Mouse (Mus musculus) heart, embryonic 11.5 days (tissue): Measurements from ENCODE around the gene Odf4. TPM values are rescaled to one million over a fixed set of nuclear protein-coding genes. Genes with fewer than 3 reads are reported as not detected.
"Not testable (repeated sequence)": the region's sequence is repeated elsewhere in the genome, so short reads cannot be mapped to it uniquely, and the experiment has no call there.

Experiments used
- ATAC-seq: fragments of 200-750 bp; cut with Nextera tagmentation; replicated peaks from 2 replicates; pipeline ENCODE4 v1.8.0; 2017; ENCODE audit warnings: moderate library complexity; ENCODE audit not compliant: insufficient number of reproducible peaks, low FRiP score, low TSS enrichment
- H3K27ac ChIP-seq: fragments of 300-500 bp; sonication (generic); 2 replicates; pipeline ENCODE4 v1.5.1; 2014; ENCODE audit warnings: mild to moderate bottlenecking, low read depth, low read length
- H3K27me3 ChIP-seq: fragments of 300-500 bp; sonication (generic); 2 replicates; pipeline ENCODE4 v1.6.1; 2014; ENCODE audit warnings: mild to moderate bottlenecking, low read length, mixed read lengths; ENCODE audit not compliant: control insufficient read depth, insufficient read depth
- H3K36me3 ChIP-seq: fragments of 300-500 bp; sonication (generic); 2 replicates; pipeline ENCODE4 v1.6.1; 2014; ENCODE audit warnings: mild to moderate bottlenecking, low read length, moderate library complexity, mixed read lengths; ENCODE audit not compliant: control insufficient read depth, insufficient read depth
- H3K4me1 ChIP-seq: fragments of 300-500 bp; sonication (generic); 2 replicates; pipeline ENCODE4 v1.6.1; 2014; ENCODE audit warnings: low read length; ENCODE audit not compliant: control insufficient read depth, insufficient read depth
- H3K4me2 ChIP-seq: fragments of 300-500 bp; sonication (generic); 2 replicates; pipeline ENCODE4 v1.6.1; 2014; ENCODE audit warnings: mild to moderate bottlenecking, moderate library complexity
- H3K4me3 ChIP-seq: fragments of 300-500 bp; sonication (generic); 2 replicates; pipeline ENCODE4 v1.5.1; 2014; ENCODE audit warnings: low read depth, low read length
- H3K9ac ChIP-seq: fragments of 300-500 bp; sonication (generic); 2 replicates; pipeline ENCODE4 v1.6.1; 2014; ENCODE audit warnings: mild to moderate bottlenecking, low read depth, low read length, moderate library complexity
- H3K9me3 ChIP-seq: fragments of 300-500 bp; sonication (generic); replicated peaks from 2 replicates; pipeline ENCODE4 v1.6.1; 2016; ENCODE audit warnings: low read length; ENCODE audit not compliant: control insufficient read depth
- WGBS: fragments of 180-500 bp; shearing (Covaris S2); extraction: QIAGEN DNeasy Blood & Tissue Kit; methylation state at CpG from one replicate; pipeline ENCODE4 v1.1.7; 2014; ENCODE audit not compliant: insufficient replicate concordance; 5-methylcytosine and 5-hydroxymethylcytosine counted together
- polyA plus RNA-seq: library from polyadenylated mRNA; unstranded; fragments of >200 nt; fragmentation: Nextera tagmentation; extraction: Ambion mirVana; gene quantifications from 2 replicates; pipeline ENCODE4 v1.2.1, GENCODE M21; 2014

The Odf4 gene
- polyA plus RNA-seq, 1 experiment from 2014 or later, result not detected

- Histone ChIP-seq H3K36me3 (no peaks in the 10 kb centered on the region), H3K4me3 (no peak overlapping the region), H3K4me1 (peaks cover 6% of the 10 kb centered on the region; the same call in 1 of the 2 replicates), H3K4me2 (no peak overlapping the region), H3K9me3 (no peaks in the 10 kb centered on the region), H3K27me3 (0 out of 2 replicates have a peak, but pooled peaks cover 2% of the 10 kb centered on the region), H3K27ac (no peak overlapping the region), H3K9ac (no peak overlapping the region)
- no peak for ATAC-seq
- WGBS, result 71% methylated on average over 1 of the region's 1 CpGs
These were observed 39.7 kb upstream of the Odf4 start for GRCm38 (mm10) chr11:68966554-68966953.

GRCm38 (mm10) chr11:68965845-68966244 is 39.0 kb upstream of the Odf4 start:
- Histone ChIP-seq H3K9me3 (no peaks in the 10 kb centered on the region), H3K27ac (no peak overlapping the region), H3K36me3 (no peaks in the 10 kb centered on the region), H3K27me3 (0 out of 2 replicates have a peak, but pooled peaks cover 2% of the 10 kb centered on the region), H3K4me2 (no peak overlapping the region), H3K9ac (no peak overlapping the region), H3K4me3 (no peak overlapping the region), H3K4me1 (peaks cover 3% of the 10 kb centered on the region; the same call in 1 of the 2 replicates)
- WGBS, result 30% methylated on average over 3 of the region's 3 CpGs
- no peak for ATAC-seq

DNA sequence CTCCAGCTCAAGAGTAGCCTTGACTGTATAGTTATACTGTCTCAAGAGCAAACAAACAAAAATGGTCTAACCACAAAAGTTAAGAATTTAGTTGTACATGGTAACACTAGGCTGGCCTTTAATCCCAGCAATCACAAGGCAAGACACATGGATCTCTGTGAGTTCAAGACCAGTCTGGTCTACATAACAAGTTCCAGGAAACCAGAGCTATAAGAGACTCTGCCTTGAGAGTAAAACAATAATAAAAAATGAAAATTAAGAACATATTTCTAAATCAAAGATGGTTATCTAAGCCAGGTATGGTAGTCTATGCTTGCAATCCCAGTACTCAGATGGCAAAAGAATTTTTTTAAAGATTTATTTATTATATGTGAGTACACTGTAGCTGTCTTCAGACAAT is 38.2 kb upstream of the Odf4 start:
- H3K9me3 ChIP-seq, result no peaks in the 10 kb centered on the region
- H3K36me3 ChIP-seq, result no peaks in the 10 kb centered on the region
- H3K4me1 ChIP-seq, result peaks cover 3% of the 10 kb centered on the region; the same call in 1 of the 2 replicates
- no peak for ATAC-seq
- H3K4me3 ChIP-seq, result no peak overlapping the region
- no peak overlapping the region for H3K9ac ChIP-seq
- H3K27ac ChIP-seq, result no peak overlapping the region
- 0 out of 2 replicates have a peak, but pooled peaks cover 2% of the 10 kb centered on the region for H3K27me3 ChIP-seq
- H3K4me2 ChIP-seq, result no peak overlapping the region

GRCm38 (mm10) chr11:68963405-68963804 is 36.5 kb upstream of the Odf4 start:
- H3K9me3 ChIP-seq, result no peaks in the 10 kb centered on the region
- no peaks in the 10 kb centered on the region for H3K36me3 ChIP-seq
- H3K4me2 ChIP-seq, result no peak overlapping the region
- no peak overlapping the region for H3K27ac ChIP-seq
- 67% methylated on average over 2 of the region's 2 CpGs for WGBS
- no peak overlapping the region for H3K9ac ChIP-seq
- H3K4me3 ChIP-seq, result no peak overlapping the region
- no peaks in the 10 kb centered on the region for H3K27me3 ChIP-seq
- peaks cover 3% of the 10 kb centered on the region; the same call in 1 of the 2 replicates for H3K4me1 ChIP-seq
- no peak for ATAC-seq

GRCm38 (mm10) chr11:68962159-68962558 is 35.3 kb upstream of the Odf4 start:
- H3K27ac ChIP-seq, H3K9me3 ChIP-seq, H3K4me1 ChIP-seq, H3K4me2 ChIP-seq, ATAC-seq, H3K4me3 ChIP-seq, H3K9ac ChIP-seq, H3K27me3 ChIP-seq, H3K36me3 ChIP-seq: not testable (repeated sequence)
- WGBS, result 25% methylated on average over 11 of the region's 11 CpGs

- WGBS, result 68% methylated on average over 3 of the region's 3 CpGs
- ATAC-seq, result no peak
- H3K9me3 ChIP-seq, result no peaks in the 10 kb centered on the region
- no peak overlapping the region for H3K9ac ChIP-seq
- no peak overlapping the region for H3K27ac ChIP-seq
- no peak overlapping the region for H3K4me3 ChIP-seq
- no peaks in the 10 kb centered on the region for H3K36me3 ChIP-seq
- H3K27me3 ChIP-seq, result 0 out of 2 replicates have a peak, but pooled peaks cover 5% of the 10 kb centered on the region
- H3K4me2 ChIP-seq, result no peak overlapping the region
- 0 out of 2 replicates have a peak, but pooled peaks cover 2% of the 10 kb centered on the region for H3K4me1 ChIP-seq
These were observed 34.7 kb upstream of the Odf4 start for GRCm38 (mm10) chr11:68961596-68961995.

DNA sequence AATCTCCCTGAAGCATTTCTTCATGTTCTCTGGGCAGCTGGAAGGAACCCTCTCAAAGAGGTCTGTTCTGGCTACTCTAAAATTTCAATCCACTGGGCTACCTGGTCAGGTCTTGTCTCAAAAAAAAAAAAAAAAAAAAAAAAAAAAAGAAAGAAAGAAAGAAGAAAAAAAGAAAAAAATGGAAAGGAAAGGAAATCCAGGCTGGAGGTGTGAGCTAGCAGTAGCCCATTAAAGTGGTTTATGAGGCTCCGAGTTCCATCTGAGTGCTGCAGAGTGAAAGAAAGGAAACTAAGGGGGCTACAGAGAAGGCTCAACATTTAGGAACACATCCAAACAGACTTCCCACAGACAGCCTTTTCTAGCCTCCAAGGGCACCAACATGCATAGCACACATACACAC is 31.1 kb upstream of the Odf4 start:
- H3K4me1 ChIP-seq, result peaks cover 15% of the 10 kb centered on the region
- H3K27ac ChIP-seq, result no peak overlapping the region
- peaks cover 27% of the 10 kb centered on the region for H3K27me3 ChIP-seq
- no peaks in the 10 kb centered on the region for H3K36me3 ChIP-seq
- WGBS, result 74% methylated on average over 1 of the region's 1 CpGs
- no peak for ATAC-seq
- no peaks in the 10 kb centered on the region for H3K9me3 ChIP-seq
- no peak overlapping the region for H3K9ac ChIP-seq
- H3K4me3 ChIP-seq, result peak overlapping the region; percentile 35; the same call in 1 of the 2 replicates
- peak overlapping the region; percentile 83 for H3K4me2 ChIP-seq

DNA sequence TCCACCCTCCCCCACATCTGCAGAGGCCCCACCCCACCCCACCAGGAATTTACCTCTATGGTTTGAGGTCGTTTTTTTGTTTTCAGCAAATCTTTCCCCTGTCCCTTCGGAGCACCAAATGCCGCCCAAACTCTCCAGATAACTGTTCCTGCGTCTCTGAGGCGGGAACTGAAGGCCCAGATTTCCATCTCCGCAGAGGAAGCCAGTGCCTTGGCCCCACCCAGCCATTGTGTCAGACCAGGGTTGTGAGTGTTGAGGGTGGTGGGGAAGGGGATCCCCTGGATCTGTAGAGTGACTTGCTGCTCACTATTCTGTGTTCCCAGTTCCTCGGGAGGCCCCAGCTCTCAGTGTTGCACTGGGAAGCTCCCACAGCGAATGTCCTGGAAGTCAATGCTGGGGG is 30.4 kb upstream of the Odf4 start, which contains the start of gene Arhgef15:
Gene Arhgef15, minus strand, starts transcription at position 173 of the 400 bp plus-strand sequence.
- Histone ChIP-seq H3K4me2 (peak within 1 kb of the TSS; percentile 83), H3K27me3 (peaks cover 27% of the 10 kb centered on the region), H3K27ac (peak within 1 kb of the TSS; percentile 72), H3K4me3 (peak within 1 kb of the TSS; percentile 35), H3K9me3 (no peaks in the 10 kb centered on the region), H3K4me1 (peaks cover 15% of the 10 kb centered on the region), H3K9ac (peak within 1 kb of the TSS; percentile 58), H3K36me3 (no peaks in the 10 kb centered on the region)
- 34% methylated on average over 8 of the region's 8 CpGs for WGBS
- ATAC-seq, result no peak

DNA sequence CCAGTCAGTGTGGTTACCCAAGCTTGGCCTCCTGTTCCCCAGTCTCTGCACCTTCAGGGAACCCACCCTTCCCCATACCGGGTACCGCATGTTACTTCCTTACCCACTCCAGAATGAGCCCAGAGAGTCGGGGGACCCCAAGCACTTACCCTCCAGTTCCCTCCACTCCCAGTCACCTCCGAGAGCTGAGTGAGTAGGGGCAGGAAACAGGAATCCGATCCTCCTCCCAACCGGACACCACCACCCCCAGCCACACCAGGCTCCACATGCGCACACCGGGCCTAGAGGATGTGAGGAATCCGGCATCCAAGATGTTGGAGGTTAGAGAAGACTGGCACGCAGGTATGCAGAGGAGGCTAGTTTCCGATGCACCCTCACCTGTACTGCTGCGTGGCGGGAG is 29.8 kb upstream of the Odf4 start:
- Histone ChIP-seq H3K27me3 (peaks cover 27% of the 10 kb centered on the region), H3K27ac (peak overlapping the region; percentile 72), H3K4me1 (peaks cover 15% of the 10 kb centered on the region), H3K36me3 (no peaks in the 10 kb centered on the region), H3K4me2 (peak overlapping the region; percentile 83), H3K4me3 (peak overlapping the region; percentile 35), H3K9me3 (no peaks in the 10 kb centered on the region), H3K9ac (peak overlapping the region; percentile 58)
- WGBS, result 16% methylated on average over 13 of the region's 13 CpGs
- peak; percentile 15; the same call in 1 of the 2 replicates for ATAC-seq
